Mouse (Mus musculus): Measurements from ENCODE around the gene Ifi206. TPM values are rescaled to one million over a fixed set of nuclear protein-coding genes. Genes with fewer than 3 reads are reported as not detected.

The Ifi206 gene
- total RNA-seq, 2 experiments from 2014 or later, result 0.60 to 14.2 TPM

DNA sequence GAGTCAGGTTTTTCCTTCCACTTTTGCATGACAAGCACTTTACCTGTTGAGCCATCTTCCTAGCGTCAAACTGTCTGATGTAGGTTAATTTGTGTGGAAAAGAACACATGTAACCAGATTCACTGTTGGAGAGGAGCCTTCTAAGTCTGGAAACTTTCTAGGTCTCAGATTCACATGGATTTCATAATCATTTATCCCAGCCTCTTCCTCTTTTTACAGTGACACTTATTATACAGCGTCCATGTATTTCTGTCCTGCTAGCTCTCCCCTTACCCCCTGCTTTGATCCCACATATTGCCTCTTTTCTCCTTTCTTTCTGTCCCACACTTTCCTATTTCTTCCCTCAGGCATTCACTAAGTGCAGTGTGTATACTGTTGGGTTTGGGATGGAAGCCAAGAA lies 64.5 kb downstream of the Ifi206 start:
- no peak for ATAC-seq (replicated peaks; ENCODE audit: low FRiP score, poor library complexity, severe bottlenecking)

DNA sequence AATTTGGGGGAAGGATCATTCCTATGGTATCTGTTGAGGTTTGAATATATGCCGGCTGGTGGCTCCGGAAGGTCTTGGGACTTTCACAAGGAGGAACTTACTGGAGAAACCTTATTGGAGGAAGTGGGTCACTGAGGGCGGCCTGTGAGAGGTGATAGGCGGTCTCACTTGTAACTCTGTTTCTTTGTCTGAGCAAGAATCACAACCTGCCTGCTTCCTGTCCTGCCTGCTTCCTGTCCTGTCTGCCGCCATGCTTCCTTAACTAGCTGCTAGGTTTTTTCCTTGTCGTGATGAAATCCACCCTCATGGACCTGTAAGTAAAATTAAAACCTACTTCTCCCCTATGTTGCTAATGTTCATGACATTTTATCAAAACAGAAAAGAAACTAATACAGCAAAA lies 70.5 kb downstream of the Ifi206 start:
- ATAC-seq (replicated peaks; ENCODE audit: low FRiP score, poor library complexity, severe bottlenecking), result no peak

DNA sequence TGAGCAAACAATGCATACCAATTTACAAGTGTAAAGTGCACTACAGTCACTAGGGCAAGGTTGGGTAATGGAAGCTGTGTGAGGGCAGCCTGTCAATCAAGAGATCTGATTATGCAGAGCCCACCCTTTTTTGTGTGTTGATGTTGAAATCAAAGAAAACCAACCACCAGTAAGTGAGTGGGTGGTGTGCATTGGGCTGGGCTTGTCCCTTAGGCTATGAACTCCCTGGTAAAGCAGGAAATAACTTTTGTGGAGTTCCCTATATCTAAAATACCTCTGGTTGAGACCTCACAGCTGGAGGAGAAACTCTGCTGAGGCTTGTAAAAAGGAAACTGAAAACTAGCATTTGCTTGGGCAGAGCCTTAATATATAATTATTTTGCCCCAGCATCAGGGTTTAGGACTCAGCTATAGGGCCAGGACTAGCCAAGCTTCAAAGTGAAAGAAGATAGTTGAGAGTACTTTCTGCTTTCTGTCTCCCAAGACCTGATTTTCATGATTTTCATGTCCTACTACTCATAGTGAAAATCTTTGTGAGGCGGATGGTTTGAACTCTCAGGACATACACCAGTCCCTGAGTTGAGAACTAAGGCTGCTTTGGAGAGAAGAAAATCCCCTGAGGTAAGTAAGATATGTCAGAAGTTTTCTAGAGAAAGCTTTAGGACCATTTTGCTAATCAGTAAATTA lies 71.8 kb downstream of the Ifi206 start:
- ATAC-seq (replicated peaks; ENCODE audit: low FRiP score, poor library complexity, severe bottlenecking), result no peak

DNA sequence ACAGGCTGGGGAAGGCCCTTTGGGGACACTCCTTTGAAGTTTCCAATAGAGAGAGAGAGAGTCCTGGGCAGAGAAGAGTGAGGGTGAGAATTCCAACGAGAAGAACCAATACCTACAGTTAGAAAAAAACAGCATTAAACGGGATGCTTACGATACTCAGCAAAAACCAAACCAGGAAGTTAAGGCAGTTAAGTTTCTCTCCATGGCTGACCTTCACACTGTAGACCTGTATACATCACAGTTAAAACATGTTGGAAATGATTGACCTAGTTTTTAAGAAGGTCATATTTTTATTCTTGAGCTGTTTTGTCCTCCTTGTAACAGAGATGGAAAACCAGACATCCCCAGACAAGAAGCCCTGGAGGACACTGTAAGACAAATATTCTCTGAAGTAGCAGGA lies 72.3 kb downstream of the Ifi206 start:
- no peak for ATAC-seq (replicated peaks; ENCODE audit: low FRiP score, poor library complexity, severe bottlenecking)

Other genes starting within 250 kb of the Ifi206 start
- not detected in 2 replicates for gene Olfr418, start 225.0 kb downstream of the Ifi206 start, total RNA-seq (2015; ENCODE audit: low replicate concordance)
- gene Olfr418, start 225.0 kb downstream of the Ifi206 start, total RNA-seq (2017; ENCODE audit: low replicate concordance), result not detected in 2 replicates
- not detected in 2 replicates for gene Mptx2, start 213.3 kb downstream of the Ifi206 start, total RNA-seq (2015; ENCODE audit: low replicate concordance)
- gene Mptx2, start 213.3 kb downstream of the Ifi206 start, total RNA-seq (2017; ENCODE audit: low replicate concordance), result not detected in 2 replicates
- 67.1 and 89.7 TPM in 2 replicates for gene Ackr1, start 157.3 kb downstream of the Ifi206 start, total RNA-seq (2015; ENCODE audit: low replicate concordance)
- gene Ackr1, start 157.3 kb downstream of the Ifi206 start, total RNA-seq (2017; ENCODE audit: low replicate concordance), result 43.2 and 60.3 TPM in 2 replicates
- 20.5 and 27.7 TPM in 2 replicates for gene Aim2, start 140.2 kb downstream of the Ifi206 start, total RNA-seq (2015; ENCODE audit: low replicate concordance)
- gene Aim2, start 140.2 kb downstream of the Ifi206 start, total RNA-seq (2017; ENCODE audit: low replicate concordance), result 45.9 and 55.4 TPM in 2 replicates
- gene Cadm3, start 123.3 kb downstream of the Ifi206 start, total RNA-seq (2015; ENCODE audit: low replicate concordance), result 4.8 TPM in 1 of 2 replicates, not detected in the other
- gene Cadm3, start 123.3 kb downstream of the Ifi206 start, total RNA-seq (2017; ENCODE audit: low replicate concordance), result 1.4 and 5.4 TPM in 2 replicates
- gene Ifi214, start 44.9 kb upstream of the Ifi206 start, total RNA-seq (2015; ENCODE audit: low replicate concordance), result not detected in 2 replicates
- not detected in 2 replicates for gene Ifi214, start 44.9 kb upstream of the Ifi206 start, total RNA-seq (2017; ENCODE audit: low replicate concordance)
- 4.6 TPM in 1 of 2 replicates, not detected in the other for gene Ifi213, start 108.2 kb upstream of the Ifi206 start, total RNA-seq (2015; ENCODE audit: low replicate concordance)
- 1.3 and 2.2 TPM in 2 replicates for gene Ifi213, start 108.2 kb upstream of the Ifi206 start, total RNA-seq (2017; ENCODE audit: low replicate concordance)
- 16.3 and 20.6 TPM in 2 replicates for gene Ifi209, start 139.9 kb upstream of the Ifi206 start, total RNA-seq (2015; ENCODE audit: low replicate concordance)
- gene Ifi209, start 139.9 kb upstream of the Ifi206 start, total RNA-seq (2017; ENCODE audit: low replicate concordance), result 18.5 and 20.4 TPM in 2 replicates
- gene Ifi208, start 182.6 kb upstream of the Ifi206 start, total RNA-seq (2015; ENCODE audit: low replicate concordance), result 0.42 TPM in 1 of 2 replicates, not detected in the other
- 0.17 and 2.0 TPM in 2 replicates for gene Ifi208, start 182.6 kb upstream of the Ifi206 start, total RNA-seq (2017; ENCODE audit: low replicate concordance)